Mouse (Mus musculus) liver, postnatal 0 days (tissue): Measurements from ENCODE around the gene Tmem135.

Experiments
- CTCF ChIP-seq: sonication (generic); IDR thresholded peaks from 2 replicates; pipeline ENCODE4 v1.5.1; 2016; ENCODE audit warnings: antibody characterized with exemption, low read depth
- EP300 ChIP-seq: IDR thresholded peaks from 2 replicates; pipeline ENCODE4 v1.6.1; 2016; ENCODE audit warnings: antibody characterized with exemption, low read depth, mild to moderate bottlenecking

DNA sequence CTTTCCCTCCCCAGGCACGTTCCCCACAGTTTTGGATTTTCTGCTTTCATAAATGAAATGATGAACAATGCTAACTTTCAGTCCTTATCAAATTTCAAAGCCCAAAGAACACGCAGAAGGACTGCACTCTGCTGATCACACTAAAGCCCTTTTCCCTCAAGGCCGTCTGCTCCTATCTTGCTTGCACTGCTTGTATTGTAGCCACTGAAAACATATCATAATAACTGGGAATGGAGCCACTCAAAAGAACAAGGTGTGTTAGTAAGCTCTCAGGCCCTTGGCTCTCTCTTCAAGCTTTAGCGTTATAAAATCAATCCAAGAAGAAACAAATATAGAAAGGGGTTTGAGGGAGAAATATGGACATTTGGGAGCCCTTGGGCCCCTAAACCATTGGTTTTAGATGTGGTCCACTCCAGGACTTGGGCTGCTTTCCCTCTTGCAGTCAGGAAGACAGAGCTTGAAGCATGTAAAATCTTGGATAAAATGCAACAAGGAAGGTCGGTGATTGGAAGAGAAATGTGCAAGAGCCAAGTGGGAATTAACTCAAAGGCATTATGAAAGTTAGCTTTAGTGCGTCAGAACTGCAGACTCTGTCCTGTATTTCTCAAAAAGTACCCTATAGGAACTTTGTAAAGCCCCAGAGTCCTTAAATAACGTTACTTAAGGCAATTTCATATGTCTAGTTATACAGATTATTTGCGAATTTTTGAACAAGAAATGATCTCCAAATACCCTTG, 48.3 kb downstream of the Tmem135 start:
- no peak for TF ChIP-seq CTCF
- TF ChIP-seq EP300 = no peak
